Mouse (Mus musculus): ENCODE measurements around the gene Zfp9. TPM values are rescaled to one million over a fixed set of nuclear protein-coding genes. Genes with fewer than 3 reads are reported as not detected.

Gene Zfp9
- 9.8 and 10.0 TPM in 2 replicates for polyA plus RNA-seq (2014; fragmentation: Nextera tagmentation; extraction: Ambion mirVana)

GRCm38 (mm10) chr6:118478957-118479708 lies at the start of gene Zfp9:
TSS of gene Zfp9 (minus strand) at chr6:118479320.
- Histone ChIP-seq H3K36me3 (ENCODE audit: control insufficient read depth, insufficient read depth, low read length) (peaks cover 10% of the 10 kb centered on the region; the same call in 1 of the 2 replicates), H3K27me3 (replicated peaks; ENCODE audit: control insufficient read depth, insufficient read depth, low read length) (no peaks in the 10 kb centered on the region), H3K4me1 (replicated peaks; ENCODE audit: control insufficient read depth, insufficient read depth, low read length) (no peaks in the 10 kb centered on the region; the same call in 1 of the 2 replicates), H3K9me3 (ENCODE audit: control insufficient read depth, low read length) (no peaks in the 10 kb centered on the region), H3K4me3 (ENCODE audit: low read depth, low read length) (peak within 1 kb of the TSS; percentile 65), H3K9ac (ENCODE audit: low read length) (peak within 1 kb of the TSS; percentile 86), H3K27ac (ENCODE audit: low read depth) (peak within 1 kb of the TSS; percentile 90), H3K4me2 (ENCODE audit: low read length) (peak within 1 kb of the TSS; percentile 58)
- peak; percentile 89 for DNase-seq (ENCODE audit: low spot score)
- peak; percentile 87 for ATAC-seq (replicated peaks; ENCODE audit: low FRiP score, low TSS enrichment, low read depth)
- WGBS, result under 1% methylated on average over 35 of the region's 57 CpGs

DNA sequence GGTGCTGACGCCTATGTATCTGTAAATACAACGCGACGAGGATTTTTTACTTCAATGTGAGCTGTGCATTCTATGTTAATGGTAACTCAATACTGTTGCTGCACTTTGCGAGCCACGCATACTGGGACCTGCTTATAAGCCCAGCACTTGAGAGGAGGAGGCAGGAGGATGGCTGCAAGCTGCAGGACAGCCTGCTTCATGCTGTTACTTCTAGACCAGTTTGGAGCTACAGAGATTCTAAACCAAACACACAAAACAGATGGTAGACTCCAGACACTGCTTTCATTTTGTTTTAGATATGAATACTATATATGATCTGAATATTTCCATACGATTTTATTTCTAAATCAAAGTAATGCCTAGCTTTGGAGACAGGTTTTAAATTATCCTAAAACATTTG lies 41.5 kb upstream of the Zfp9 start:
- Histone ChIP-seq H3K4me1 (replicated peaks; ENCODE audit: control insufficient read depth, insufficient read depth, low read length) (no peaks in the 10 kb centered on the region), H3K27me3 (replicated peaks; ENCODE audit: control insufficient read depth, insufficient read depth, low read length) (no peaks in the 10 kb centered on the region), H3K9ac (ENCODE audit: low read length) (no peak overlapping the region), H3K4me2 (ENCODE audit: low read length) (no peak overlapping the region), H3K36me3 (ENCODE audit: control insufficient read depth, insufficient read depth, low read length) (peaks cover 93% of the 10 kb centered on the region), H3K9me3 (ENCODE audit: control insufficient read depth, low read length) (no peaks in the 10 kb centered on the region), H3K27ac (ENCODE audit: low read depth) (no peak overlapping the region), H3K4me3 (ENCODE audit: low read depth, low read length) (no peak overlapping the region)
- DNase-seq (ENCODE audit: low spot score), result no peak
- 92% methylated on average over 7 of the region's 7 CpGs for WGBS
- no peak for ATAC-seq (replicated peaks; ENCODE audit: low FRiP score, low TSS enrichment, low read depth)

- Histone ChIP-seq H3K36me3 (ENCODE audit: control insufficient read depth, insufficient read depth, low read length) (peaks cover 73% of the 10 kb centered on the region), H3K4me3 (ENCODE audit: low read depth, low read length) (no peak overlapping the region), H3K9ac (ENCODE audit: low read length) (no peak overlapping the region), H3K9me3 (ENCODE audit: control insufficient read depth, low read length) (no peaks in the 10 kb centered on the region), H3K4me2 (ENCODE audit: low read length) (no peak overlapping the region), H3K4me1 (replicated peaks; ENCODE audit: control insufficient read depth, insufficient read depth, low read length) (no peaks in the 10 kb centered on the region), H3K27me3 (replicated peaks; ENCODE audit: control insufficient read depth, insufficient read depth, low read length) (no peaks in the 10 kb centered on the region), H3K27ac (ENCODE audit: low read depth) (no peak overlapping the region)
- whole genome bisulfite sequencing, result 92% methylated on average over 12 of the region's 12 CpGs
- no peak for DNase-seq (ENCODE audit: low spot score)
- ATAC-seq (replicated peaks; ENCODE audit: low FRiP score, low TSS enrichment, low read depth), result no peak
Observed at GRCm38 (mm10) chr6:118513335-118514012, 34.4 kb upstream of the Zfp9 start.

- H3K27me3 ChIP-seq (replicated peaks; ENCODE audit: control insufficient read depth, insufficient read depth, low read length), result no peaks in the 10 kb centered on the region
- 81% methylated on average over 7 of the region's 7 CpGs for WGBS
- no peak overlapping the region for H3K27ac ChIP-seq (ENCODE audit: low read depth)
- no peak overlapping the region for H3K4me2 ChIP-seq (ENCODE audit: low read length)
- no peak for DNase-seq (ENCODE audit: low spot score)
- no peak for ATAC-seq (replicated peaks; ENCODE audit: low FRiP score, low TSS enrichment, low read depth)
- no peaks in the 10 kb centered on the region for H3K4me1 ChIP-seq (replicated peaks; ENCODE audit: control insufficient read depth, insufficient read depth, low read length)
- no peaks in the 10 kb centered on the region for H3K9me3 ChIP-seq (ENCODE audit: control insufficient read depth, low read length)
- peaks cover 25% of the 10 kb centered on the region for H3K36me3 ChIP-seq (ENCODE audit: control insufficient read depth, insufficient read depth, low read length)
- no peak overlapping the region for H3K9ac ChIP-seq (ENCODE audit: low read length)
- no peak overlapping the region for H3K4me3 ChIP-seq (ENCODE audit: low read depth, low read length)
Observed at GRCm38 (mm10) chr6:118499010-118499409, 19.9 kb upstream of the Zfp9 start.

- no peaks in the 10 kb centered on the region; the same call in 1 of the 2 replicates for H3K4me1 ChIP-seq (replicated peaks; ENCODE audit: control insufficient read depth, insufficient read depth, low read length)
- ATAC-seq (replicated peaks; ENCODE audit: low FRiP score, low TSS enrichment, low read depth), result no peak
- no peak overlapping the region for H3K4me3 ChIP-seq (ENCODE audit: low read depth, low read length)
Observed at GRCm38 (mm10) chr6:118482125-118482524, 3.0 kb upstream of the Zfp9 start.

GRCm38 (mm10) chr6:118477875-118478785 lies 990 bp downstream of the Zfp9 start:
- H3K9ac ChIP-seq (ENCODE audit: low read length), result peak overlapping the region; percentile 86
- ATAC-seq (replicated peaks; ENCODE audit: low FRiP score, low TSS enrichment, low read depth) (no peak), DNase-seq (ENCODE audit: low spot score) (no peak)
- H3K4me1 ChIP-seq (replicated peaks; ENCODE audit: control insufficient read depth, insufficient read depth, low read length), result no peaks in the 10 kb centered on the region; the same call in 1 of the 2 replicates
- H3K4me3 ChIP-seq (ENCODE audit: low read depth, low read length), result peak overlapping the region; percentile 65
- peaks cover 10% of the 10 kb centered on the region; the same call in 1 of the 2 replicates for H3K36me3 ChIP-seq (ENCODE audit: control insufficient read depth, insufficient read depth, low read length)
- WGBS, result 28% methylated on average over 10 of the region's 10 CpGs
- H3K27me3 ChIP-seq (replicated peaks; ENCODE audit: control insufficient read depth, insufficient read depth, low read length), result no peaks in the 10 kb centered on the region
- H3K4me2 ChIP-seq (ENCODE audit: low read length), result peak overlapping the region; percentile 58
- H3K27ac ChIP-seq (ENCODE audit: low read depth), result peak overlapping the region; percentile 90
- H3K9me3 ChIP-seq (ENCODE audit: control insufficient read depth, low read length), result no peaks in the 10 kb centered on the region

More at GRCm38 (mm10) chr6:118482125-118482524, 3.0 kb upstream of the Zfp9 start:
- H3K36me3 ChIP-seq (ENCODE audit: control insufficient read depth, insufficient read depth, low read length), result no peaks in the 10 kb centered on the region
- DNase-seq (ENCODE audit: low spot score), result no peak
- H3K9ac ChIP-seq (ENCODE audit: low read length), result no peak overlapping the region
- no peak overlapping the region for H3K27ac ChIP-seq (ENCODE audit: low read depth)
- H3K4me2 ChIP-seq (ENCODE audit: low read length), result no peak overlapping the region
- WGBS, result 84% methylated on average over 1 of the region's 1 CpGs
- no peaks in the 10 kb centered on the region for H3K9me3 ChIP-seq (ENCODE audit: control insufficient read depth, low read length)
- H3K27me3 ChIP-seq (replicated peaks; ENCODE audit: control insufficient read depth, insufficient read depth, low read length), result no peaks in the 10 kb centered on the region

GRCm38 (mm10) chr6:118462069-118462705 lies 16.9 kb downstream of the Zfp9 start:
- H3K9me3 ChIP-seq (ENCODE audit: control insufficient read depth, low read length), result no peaks in the 10 kb centered on the region
- H3K4me3 ChIP-seq (ENCODE audit: low read depth, low read length), result no peak overlapping the region
- no peak overlapping the region for H3K27ac ChIP-seq (ENCODE audit: low read depth)
- H3K9ac ChIP-seq (ENCODE audit: low read length), result no peak overlapping the region
- H3K36me3 ChIP-seq (ENCODE audit: control insufficient read depth, insufficient read depth, low read length), result peaks cover 43% of the 10 kb centered on the region
- 81% methylated on average over 15 of the region's 15 CpGs for WGBS
- H3K27me3 ChIP-seq (replicated peaks; ENCODE audit: control insufficient read depth, insufficient read depth, low read length), result no peaks in the 10 kb centered on the region
- no peak for DNase-seq (ENCODE audit: low spot score)
- no peaks in the 10 kb centered on the region for H3K4me1 ChIP-seq (replicated peaks; ENCODE audit: control insufficient read depth, insufficient read depth, low read length)
- H3K4me2 ChIP-seq (ENCODE audit: low read length), result no peak overlapping the region
- ATAC-seq (replicated peaks; ENCODE audit: low FRiP score, low TSS enrichment, low read depth), result no peak

GRCm38 (mm10) chr6:118457726-118458125 lies 21.4 kb downstream of the Zfp9 start:
- WGBS, result 93% methylated on average over 1 of the region's 1 CpGs
- peaks cover 12% of the 10 kb centered on the region for H3K36me3 ChIP-seq (ENCODE audit: control insufficient read depth, insufficient read depth, low read length)
- no peak overlapping the region for H3K9ac ChIP-seq (ENCODE audit: low read length)
- H3K4me1 ChIP-seq (replicated peaks; ENCODE audit: control insufficient read depth, insufficient read depth, low read length), result 0 out of 2 replicates have a peak, but pooled peaks cover 6% of the 10 kb centered on the region
- ATAC-seq (replicated peaks; ENCODE audit: low FRiP score, low TSS enrichment, low read depth) (no peak), DNase-seq (ENCODE audit: low spot score) (no peak)
- no peaks in the 10 kb centered on the region for H3K27me3 ChIP-seq (replicated peaks; ENCODE audit: control insufficient read depth, insufficient read depth, low read length)
- H3K27ac ChIP-seq (ENCODE audit: low read depth), result no peak overlapping the region
- no peak overlapping the region for H3K4me2 ChIP-seq (ENCODE audit: low read length)
- no peaks in the 10 kb centered on the region for H3K9me3 ChIP-seq (ENCODE audit: control insufficient read depth, low read length)
- no peak overlapping the region for H3K4me3 ChIP-seq (ENCODE audit: low read depth, low read length)
